Mouse (Mus musculus): ENCODE data around the gene Stard10.

The Stard10 gene

DNA sequence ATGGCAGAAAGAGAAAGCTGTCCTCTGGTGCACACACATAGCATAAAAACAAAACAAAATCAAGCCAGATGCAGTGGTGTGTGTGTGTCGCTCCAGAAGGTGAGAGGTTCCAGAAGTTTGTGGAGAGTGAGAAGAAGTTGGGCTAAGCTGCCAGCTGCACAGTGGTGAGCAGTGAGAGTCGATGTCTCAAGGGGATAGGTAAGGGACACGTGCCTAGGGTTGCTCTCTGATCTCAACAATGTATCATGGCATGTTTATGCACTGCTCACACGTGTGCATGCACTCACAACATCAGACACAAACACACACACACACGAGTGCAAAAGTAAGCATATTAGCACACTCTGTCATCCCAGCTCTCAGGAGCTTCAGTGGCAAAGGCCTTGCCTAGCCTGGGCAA is 47.0 kb downstream of the Stard10 start:
- no peak for DNase-seq (ENCODE audit: low read depth in 2 of 2, low spot score in 2 of 2)

- no peak for DNase-seq (ENCODE audit: low read depth in 2 of 2, low spot score in 2 of 2)
Observed at GRCm38 (mm10) chr7:101367901-101368852, 51.3 kb downstream of the Stard10 start.

DNA sequence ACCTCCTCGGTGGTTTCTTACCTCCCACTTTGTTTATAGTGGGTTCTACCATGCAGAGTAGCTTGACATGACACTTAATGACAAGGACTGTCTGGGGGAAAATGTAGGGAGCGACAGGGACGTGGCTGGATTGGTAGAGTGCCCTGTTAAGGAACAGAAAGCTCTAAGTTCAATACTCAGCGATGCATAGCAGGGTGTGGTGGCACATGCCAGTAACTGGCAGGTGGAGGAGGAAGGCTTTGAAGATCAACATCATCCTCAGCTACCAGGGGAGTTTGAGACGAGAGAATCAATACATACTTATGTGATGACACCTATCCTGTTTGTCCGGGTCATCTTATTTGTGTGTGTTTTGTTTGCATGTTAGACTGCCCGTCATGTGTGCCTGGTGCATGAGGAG is 52.8 kb downstream of the Stard10 start:
- DNase-seq (ENCODE audit: low read depth in 2 of 2, low spot score in 2 of 2) = no peak

DNA sequence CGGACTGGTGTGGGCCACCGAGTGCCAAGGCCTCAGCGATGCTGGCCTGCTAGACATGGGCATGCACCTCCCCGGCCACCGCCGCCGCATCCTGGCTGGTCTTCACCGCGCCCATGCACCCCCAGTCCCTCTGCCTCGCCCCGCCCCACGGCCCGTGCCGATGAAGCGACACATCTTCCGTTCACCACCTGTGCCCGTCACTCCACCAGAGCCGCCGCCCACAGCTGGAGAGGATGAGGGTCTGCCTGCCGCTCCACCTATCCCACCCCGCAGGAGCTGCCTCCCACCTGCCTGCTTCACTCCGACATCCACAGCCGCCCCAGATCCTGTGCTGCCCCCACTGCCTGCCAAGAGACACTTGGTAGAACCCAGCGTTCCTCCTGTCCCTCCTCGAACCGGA is 56.2 kb downstream of the Stard10 start:
- DNase-seq (ENCODE audit: low read depth in 2 of 2, low spot score in 2 of 2) = no peak

GRCm38 (mm10) chr7:101374155-101374554 is 57.3 kb downstream of the Stard10 start:
- DNase-seq (ENCODE audit: low read depth in 2 of 2, low spot score in 2 of 2) = peak in 1 of 2 experiments; percentile 51

- DNase-seq (ENCODE audit: low read depth in 2 of 2, low spot score in 2 of 2) = no peak
Observed at GRCm38 (mm10) chr7:101376701-101377340, 59.9 kb downstream of the Stard10 start.

DNA sequence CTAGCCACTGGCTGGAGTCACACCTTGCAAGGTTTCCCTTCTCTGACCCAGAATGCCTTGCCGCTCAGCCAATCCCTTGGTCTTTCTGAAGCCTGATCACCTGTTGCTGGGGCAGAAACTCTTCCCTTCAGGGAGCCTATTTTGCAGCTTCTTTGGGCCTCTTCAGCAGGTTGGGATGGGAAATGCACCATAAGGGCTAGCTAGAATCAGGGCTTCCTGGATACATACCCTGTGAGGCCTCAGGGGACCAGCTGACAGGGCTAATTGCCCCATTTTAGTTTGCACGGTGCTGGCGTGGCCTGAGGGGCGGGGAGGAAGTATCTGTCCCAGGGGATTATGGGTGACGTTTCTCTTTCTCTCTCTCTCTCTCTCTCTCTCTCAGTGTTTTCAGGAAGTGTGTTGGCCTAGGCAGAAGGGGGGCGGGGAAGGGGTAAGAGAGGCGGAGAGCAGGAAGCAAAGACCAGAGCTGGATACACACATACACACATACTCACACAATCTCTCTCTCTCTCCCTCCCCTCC is 60.9 kb downstream of the Stard10 start:
- DNase-seq (ENCODE audit: low read depth in 2 of 2, low spot score in 2 of 2) = peak; percentile 72 to 86

DNA sequence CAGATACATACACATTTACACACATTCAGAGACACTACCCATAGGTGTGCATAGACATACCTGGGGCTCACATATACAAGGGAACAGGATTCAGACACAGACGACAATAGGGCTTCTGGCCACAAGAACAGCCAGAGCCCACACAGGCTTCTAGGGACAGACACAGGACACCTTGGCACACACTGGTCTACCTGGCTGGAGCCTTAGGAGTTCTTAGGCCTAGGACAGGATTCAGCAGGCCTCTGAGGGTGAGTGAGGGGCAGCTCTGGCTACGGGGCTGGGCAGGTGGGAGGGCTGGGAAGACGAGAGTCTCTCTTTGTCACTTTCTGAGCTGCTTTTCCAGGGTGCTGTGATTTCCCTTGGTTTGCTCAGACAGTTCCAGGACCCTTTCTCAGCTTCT is 61.4 kb downstream of the Stard10 start:
- no peak for DNase-seq (ENCODE audit: low read depth in 2 of 2, low spot score in 2 of 2)

- DNase-seq (ENCODE audit: low read depth in 2 of 2, low spot score in 2 of 2) = no peak
Observed at GRCm38 (mm10) chr7:101378796-101379465, 62.0 kb downstream of the Stard10 start.

GRCm38 (mm10) chr7:101379732-101380131 is 62.8 kb downstream of the Stard10 start:
- no peak for DNase-seq (ENCODE audit: low read depth in 2 of 2, low spot score in 2 of 2)

DNA sequence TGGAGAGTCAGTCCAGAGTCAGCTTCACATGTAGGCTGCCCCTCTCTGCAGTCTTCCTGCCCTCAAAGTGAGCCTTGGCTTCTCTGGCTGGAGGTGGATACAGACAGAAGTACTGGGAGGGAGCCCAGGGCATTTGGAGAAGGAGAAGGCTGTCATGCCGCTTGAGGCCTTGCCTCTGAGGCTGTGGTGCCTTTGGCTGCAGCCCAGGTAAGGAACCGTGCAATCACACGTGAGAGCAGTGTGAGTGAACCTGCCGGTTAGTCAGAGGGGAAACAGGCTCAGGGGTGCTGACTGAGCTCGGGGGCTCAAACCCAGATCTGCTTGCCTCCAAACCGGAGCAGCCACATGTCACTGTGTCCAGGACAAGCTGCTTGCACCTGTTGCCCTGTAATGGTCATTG is 64.6 kb downstream of the Stard10 start:
- DNase-seq (ENCODE audit: low read depth in 2 of 2, low spot score in 2 of 2) = no peak

DNA sequence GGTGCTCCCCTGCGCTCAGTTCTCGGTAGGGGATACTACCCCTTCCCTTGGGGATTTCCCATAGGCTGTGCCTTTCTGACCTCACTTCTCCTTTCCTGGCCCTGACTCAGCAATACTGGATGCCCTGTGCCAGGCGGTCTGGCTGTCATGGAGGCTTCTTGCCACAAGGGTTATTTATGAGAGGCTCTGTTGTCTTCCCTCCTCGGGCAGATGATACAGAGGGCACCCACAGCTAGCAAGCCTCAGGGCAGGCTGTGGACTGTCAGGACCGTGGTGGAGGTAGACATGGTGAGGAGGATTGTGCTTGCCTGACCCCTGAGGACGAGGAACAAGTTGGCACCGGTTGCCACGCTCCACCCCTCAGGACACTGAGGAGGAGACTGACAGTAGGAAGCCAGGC is 65.5 kb downstream of the Stard10 start:
- DNase-seq (ENCODE audit: low read depth in 2 of 2, low spot score in 2 of 2) = no peak

GRCm38 (mm10) chr7:101383756-101384155 is 66.9 kb downstream of the Stard10 start:
- no peak for DNase-seq (ENCODE audit: low read depth in 2 of 2, low spot score in 2 of 2)

GRCm38 (mm10) chr7:101384931-101385330 is 68.0 kb downstream of the Stard10 start:
- DNase-seq (ENCODE audit: low read depth in 2 of 2, low spot score in 2 of 2) = no peak

- DNase-seq (ENCODE audit: low read depth in 2 of 2, low spot score in 2 of 2) = no peak
Observed at GRCm38 (mm10) chr7:101385331-101385733, 68.4 kb downstream of the Stard10 start.

GRCm38 (mm10) chr7:101385866-101386452 is 69.1 kb downstream of the Stard10 start:
- no peak for DNase-seq (ENCODE audit: low read depth in 2 of 2, low spot score in 2 of 2)

DNA sequence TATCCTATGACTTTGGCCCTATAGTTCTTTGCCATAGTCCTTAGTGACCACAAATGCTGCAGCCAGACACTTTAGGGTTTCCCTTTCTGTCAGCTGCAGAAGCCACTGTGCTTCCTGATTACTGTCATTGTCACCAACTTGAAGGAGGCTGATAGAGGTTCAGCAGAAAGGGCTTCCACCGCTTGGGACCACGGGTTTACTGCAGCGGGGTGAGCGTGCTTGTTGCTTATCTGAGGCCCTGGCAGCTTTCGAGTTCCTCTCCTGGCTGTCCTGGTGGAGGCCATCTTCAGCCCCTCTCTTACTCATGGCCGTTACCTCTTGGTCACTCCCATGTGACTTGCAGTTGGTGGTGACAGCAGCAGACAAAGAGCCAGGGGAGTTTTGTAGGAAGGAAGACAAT is 72.4 kb downstream of the Stard10 start:
- no peak for DNase-seq (ENCODE audit: low read depth in 2 of 2, low spot score in 2 of 2)

- no peak for DNase-seq (ENCODE audit: low read depth in 2 of 2, low spot score in 2 of 2)
Observed at GRCm38 (mm10) chr7:101391909-101392479, 75.1 kb downstream of the Stard10 start.

GRCm38 (mm10) chr7:101393015-101393414 is 76.1 kb downstream of the Stard10 start:
- DNase-seq (ENCODE audit: low read depth in 2 of 2, low spot score in 2 of 2) = no peak

- DNase-seq (ENCODE audit: low read depth in 2 of 2, low spot score in 2 of 2) = no peak
Observed at GRCm38 (mm10) chr7:101393694-101394504, 77.0 kb downstream of the Stard10 start.

Measured in CD8-positive naive resting alpha-beta T cell, adult 2 months (primary cell).